Comparison of ENCODE assay signal across 21 mouse cellular contexts in genomic region chr3:102037806-102038205, GRCm38 (mm10). TPM values are rescaled to one million over a fixed set of nuclear protein-coding genes. Genes with fewer than 3 reads are reported as not detected.
"Had no signal": no experiment of that assay in that cellular context is flagged by ENCODE, and none has a peak within 500 bp of the region (broad histone marks: within the 10 kb centered on the region; RNA-seq: fewer than 3 reads in every experiment).

No protein-coding gene starts in this region.

- H3K4me2 ChIP-seq: liver, embryonic 11.5 days; lung, embryonic 14.5 days; midbrain, embryonic 12.5 days; midbrain, embryonic 15.5 days; neural tube, embryonic 12.5 days; neural tube, embryonic 15.5 days had no signal

- H3K36me3 ChIP-seq: midbrain, embryonic 12.5 days; midbrain, embryonic 15.5 days; neural tube, embryonic 12.5 days; neural tube, embryonic 15.5 days had no signal

- DNase-seq: kidney, adult 18-20 months; kidney, adult 9 months; kidney, postnatal 14 days; layer of hippocampus, adult 9-11 months; liver, postnatal 0 days; lung, embryonic 14.5 days; retina, postnatal 1 day; right cerebral cortex, postnatal 25 days; spleen, adult 18-20 months; thymus, postnatal 25 days had no signal

- ATAC-seq: intestine, embryonic 16.5 days; liver, postnatal 0 days; lung, postnatal 0 days; midbrain, embryonic 15.5 days had no signal

- H3K9ac ChIP-seq: liver, embryonic 14.5 days; liver, postnatal 0 days; lung, embryonic 14.5 days; midbrain, embryonic 12.5 days; midbrain, embryonic 15.5 days; neural tube, embryonic 12.5 days; neural tube, embryonic 15.5 days had no signal

- H3K27ac ChIP-seq: layer of hippocampus, adult 2 months; liver, embryonic 14.5 days; macrophage; midbrain, embryonic 12.5 days; midbrain, embryonic 15.5 days; neural tube, embryonic 12.5 days; neural tube, embryonic 15.5 days had no signal

- H3K4me3 ChIP-seq: layer of hippocampus, adult 2 months; midbrain, embryonic 12.5 days; midbrain, embryonic 15.5 days; neural tube, embryonic 12.5 days; neural tube, embryonic 15.5 days had no signal

- H3K27me3 ChIP-seq: midbrain, embryonic 12.5 days; midbrain, embryonic 15.5 days; neural tube, embryonic 12.5 days; neural tube, embryonic 15.5 days had no signal

- H3K9me3 ChIP-seq: midbrain, embryonic 15.5 days; neural tube, embryonic 12.5 days; neural tube, embryonic 15.5 days had no signal

- H3K4me1 ChIP-seq: midbrain, embryonic 12.5 days; midbrain, embryonic 15.5 days; neural tube, embryonic 12.5 days; neural tube, embryonic 15.5 days had no signal

RNA-seq across cellular contexts. Expression of gene Nhlh2, which starts 27.9 kb away (rescaled TPM):
- polyA plus RNA-seq: liver, embryonic 14.5 days; liver, postnatal 0 days; lung, embryonic 14.5 days; lung, postnatal 0 days; macrophage; thymus, postnatal 0 days had no signal

RNA-seq across cellular contexts. Expression of gene Casq2, which starts 48.4 kb away (rescaled TPM):
- polyA plus RNA-seq: macrophage had no signal
